Mouse (Mus musculus) kidney, adult 8-10 months (tissue): ENCODE measurements around the gene Psmd9.
A peak's percentile ranks its signal among the peaks of the same experiment; 100 is the strongest.

Experiments
- DNase-seq, 2 experiments: peaks; one replicate each; pipeline ENCODE4 v3.0.0; 2022

The Psmd9 gene

DNA sequence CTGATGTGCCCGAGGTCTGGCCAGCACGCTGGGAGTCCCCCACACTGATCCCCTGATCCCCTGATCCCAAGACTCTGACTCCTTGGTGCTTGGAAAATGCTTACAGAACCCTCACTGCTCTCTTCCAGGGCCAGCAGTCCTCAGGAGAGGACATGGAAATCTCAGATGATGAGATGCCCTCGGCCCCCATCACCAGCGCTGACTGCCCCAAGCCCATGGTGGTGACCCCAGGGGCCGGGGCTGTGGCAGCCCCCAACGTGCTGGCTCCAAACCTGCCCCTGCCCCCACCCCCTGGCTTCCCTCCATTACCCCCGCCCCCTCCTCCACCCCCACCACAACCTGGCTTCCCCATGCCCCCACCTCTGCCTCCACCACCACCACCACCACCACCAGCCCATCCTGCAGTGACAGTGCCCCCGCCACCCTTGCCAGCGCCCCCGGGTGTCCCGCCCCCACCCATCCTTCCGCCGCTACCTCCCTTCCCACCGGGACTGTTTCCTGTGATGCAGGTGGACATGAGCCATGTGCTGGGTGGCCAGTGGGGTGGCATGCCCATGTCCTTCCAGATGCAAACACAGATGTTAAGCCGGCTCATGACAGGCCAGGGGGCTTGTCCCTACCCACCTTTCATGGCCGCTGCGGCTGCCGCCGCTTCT is 17.4 kb upstream of the Psmd9 start:
- DNase-seq: no peak

DNA sequence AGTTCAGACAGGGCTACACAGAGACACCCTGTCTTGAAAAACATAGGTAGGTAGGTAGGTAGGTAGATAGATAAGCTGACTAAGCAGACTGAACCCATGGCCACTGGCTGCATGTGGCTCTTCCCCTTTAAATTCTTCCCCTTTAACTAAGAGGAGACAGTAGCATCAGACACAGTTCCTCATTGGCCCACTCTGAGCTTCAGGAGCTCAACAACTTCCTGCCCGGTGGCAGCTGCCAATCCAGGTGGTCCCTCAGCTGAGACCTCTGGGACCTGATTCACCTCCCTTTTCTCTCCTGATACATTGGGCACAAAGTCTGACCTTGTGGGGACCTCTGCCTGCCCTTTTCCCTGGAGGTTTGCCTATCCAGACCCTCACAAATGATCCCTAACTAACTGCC is 16.3 kb upstream of the Psmd9 start:
- DNase-seq: no peak

DNA sequence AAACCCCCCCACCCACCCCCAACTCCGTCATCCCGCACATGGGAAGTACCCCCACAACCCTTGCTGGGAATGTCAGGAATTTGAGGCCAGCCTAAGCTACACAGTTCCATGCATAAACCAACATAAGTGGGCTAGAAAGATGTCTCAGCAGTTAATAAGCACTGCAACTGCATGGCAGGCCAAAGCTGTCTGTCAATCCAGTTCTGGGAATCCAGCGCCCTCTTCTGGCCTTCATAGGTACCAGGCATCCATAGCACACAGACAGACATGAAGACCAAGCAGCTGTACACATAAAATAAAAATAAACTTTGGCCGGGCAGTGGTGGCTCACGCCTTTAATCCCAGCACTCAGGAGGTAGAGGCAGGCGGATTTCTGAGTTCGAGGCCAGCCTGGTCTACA is 13.8 kb upstream of the Psmd9 start:
- peak in 1 of 2 experiments; percentile 80 for DNase-seq

DNA sequence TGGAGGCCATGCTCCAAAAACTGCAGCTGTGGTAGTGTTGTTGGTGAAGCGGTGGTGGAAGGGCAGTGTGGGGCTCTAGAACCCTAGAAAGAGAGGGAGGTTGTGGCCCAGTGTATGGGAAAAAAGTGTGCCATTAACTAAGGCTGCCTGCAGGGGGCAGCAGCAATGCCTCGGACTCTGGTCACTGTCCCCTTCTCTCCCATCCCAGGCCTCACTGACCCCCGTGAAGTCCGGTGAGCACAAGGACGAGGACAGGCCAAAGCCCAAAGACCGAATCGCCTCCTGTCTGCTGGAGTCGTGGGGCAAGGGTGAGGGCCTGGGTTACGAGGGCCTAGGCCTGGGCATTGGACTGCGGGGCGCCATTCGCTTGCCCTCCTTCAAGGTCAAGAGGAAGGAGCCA is 12.4 kb upstream of the Psmd9 start:
- no peak for DNase-seq

DNA sequence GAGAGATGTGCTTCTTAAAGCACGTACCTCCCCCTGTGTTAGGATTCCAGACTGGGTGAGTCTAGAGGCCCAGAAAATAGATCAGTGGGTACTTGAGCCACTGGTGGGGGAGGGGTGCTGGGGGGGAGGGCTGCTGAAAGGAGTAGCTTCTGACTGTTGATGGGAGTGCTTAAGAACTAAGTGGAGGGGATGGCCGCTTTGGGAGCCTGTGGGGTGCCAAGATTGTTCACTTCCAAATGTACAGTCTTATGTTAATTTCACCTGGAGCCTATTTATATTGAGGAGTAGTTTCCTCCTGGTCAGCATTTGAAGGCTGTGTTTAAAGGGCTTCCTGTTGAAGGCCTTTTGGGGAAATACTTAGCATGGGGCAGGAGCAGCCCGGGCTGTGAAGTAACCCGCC is 11.2 kb upstream of the Psmd9 start:
- DNase-seq: no peak

DNA sequence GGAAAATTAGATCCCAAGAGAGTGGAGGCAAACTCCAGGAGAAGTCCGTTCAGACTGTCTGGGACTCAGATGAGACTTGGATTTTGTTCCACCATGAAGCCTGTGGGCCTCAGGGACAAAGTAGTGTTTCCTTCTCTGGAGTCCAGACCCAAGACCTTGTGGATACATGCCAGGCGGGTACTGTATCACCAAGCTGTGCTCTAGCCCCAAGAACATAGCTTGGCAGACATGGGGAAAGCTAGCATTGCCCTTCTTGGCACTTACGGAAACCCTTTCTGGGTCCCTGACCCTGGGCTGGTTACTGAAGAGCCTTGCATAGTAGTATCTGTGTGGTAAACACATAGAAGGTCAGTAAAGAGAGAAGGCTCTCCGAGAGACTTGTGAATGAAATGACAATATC is 9.8 kb upstream of the Psmd9 start:
- no peak for DNase-seq

DNA sequence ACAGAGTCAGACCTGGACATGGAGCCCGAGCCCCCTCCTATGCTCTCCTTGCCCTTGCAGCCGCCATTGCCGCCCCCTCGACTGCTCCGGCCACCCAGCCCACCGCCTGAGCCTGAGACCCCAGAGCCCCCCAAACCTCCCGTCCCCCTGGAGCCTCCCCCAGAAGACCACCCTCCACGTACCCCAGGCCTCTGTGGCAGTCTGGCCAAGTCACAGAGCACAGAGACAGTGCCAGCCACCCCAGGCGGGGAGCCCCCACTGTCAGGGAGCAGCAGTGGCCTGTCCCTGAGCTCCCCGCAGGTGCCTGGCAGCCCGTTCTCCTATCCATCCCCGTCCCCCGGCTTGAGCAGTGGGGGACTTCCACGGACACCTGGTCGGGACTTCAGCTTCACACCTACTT is 9.3 kb upstream of the Psmd9 start:
- DNase-seq: no peak

DNA sequence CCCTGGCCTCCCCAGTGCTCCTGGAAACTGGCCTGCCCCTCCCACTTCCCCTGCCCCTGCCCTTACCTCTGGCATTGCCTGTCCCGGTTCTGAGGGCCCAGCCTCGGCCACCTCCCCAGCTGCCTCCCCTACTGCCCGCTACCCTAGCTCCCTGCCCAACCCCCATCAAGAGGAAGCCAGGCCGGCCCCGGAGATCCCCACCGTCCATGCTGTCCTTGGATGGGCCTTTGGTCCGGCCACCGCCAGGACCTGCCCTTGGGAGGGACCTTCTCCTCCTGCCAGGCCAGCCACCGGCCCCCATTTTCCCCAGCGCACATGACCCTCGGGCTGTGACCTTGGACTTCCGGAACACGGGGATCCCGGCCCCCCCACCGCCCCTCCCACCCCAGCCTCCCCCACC is 8.9 kb upstream of the Psmd9 start:
- no peak for DNase-seq

DNA sequence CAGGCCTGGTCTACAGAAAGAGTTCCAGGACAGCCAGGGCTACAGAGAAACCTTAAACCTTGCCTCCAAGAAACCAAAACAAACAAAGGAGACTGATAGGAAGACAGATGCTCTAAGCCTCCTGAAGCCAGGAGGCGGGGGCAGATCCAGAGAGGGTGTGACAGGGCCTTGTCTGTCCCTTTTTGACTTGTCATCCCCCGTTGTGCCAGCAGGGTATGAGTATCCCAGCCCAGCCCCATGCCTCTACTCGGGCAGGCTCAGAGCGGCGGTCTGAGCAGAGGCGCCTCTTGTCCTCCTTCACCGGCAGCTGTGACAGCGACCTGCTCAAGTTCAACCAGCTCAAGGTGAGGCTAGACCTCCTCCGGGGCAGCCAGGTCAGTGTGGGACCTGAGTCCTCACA is 6.3 kb upstream of the Psmd9 start:
- DNase-seq: no peak

DNA sequence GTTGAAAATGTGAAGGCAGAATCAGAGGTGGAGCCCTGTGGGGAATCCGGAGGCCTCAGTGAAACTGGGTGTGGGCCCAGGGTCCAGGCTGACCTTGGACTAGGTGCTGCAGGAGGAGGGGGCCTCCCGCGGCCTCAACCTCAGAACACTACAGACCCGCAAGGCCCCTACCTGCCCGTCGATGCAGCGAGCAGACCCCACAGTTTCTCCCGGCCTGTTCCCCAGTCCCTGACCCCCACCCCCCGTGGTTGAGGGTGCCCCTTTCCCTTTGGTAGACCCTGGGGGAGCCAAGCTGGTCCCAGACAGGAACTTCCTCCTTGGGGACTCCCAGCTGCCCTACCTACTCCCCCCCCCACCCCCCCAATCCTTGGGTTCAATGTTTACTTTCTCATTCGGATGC is 2.8 kb upstream of the Psmd9 start:
- DNase-seq: no peak

DNA sequence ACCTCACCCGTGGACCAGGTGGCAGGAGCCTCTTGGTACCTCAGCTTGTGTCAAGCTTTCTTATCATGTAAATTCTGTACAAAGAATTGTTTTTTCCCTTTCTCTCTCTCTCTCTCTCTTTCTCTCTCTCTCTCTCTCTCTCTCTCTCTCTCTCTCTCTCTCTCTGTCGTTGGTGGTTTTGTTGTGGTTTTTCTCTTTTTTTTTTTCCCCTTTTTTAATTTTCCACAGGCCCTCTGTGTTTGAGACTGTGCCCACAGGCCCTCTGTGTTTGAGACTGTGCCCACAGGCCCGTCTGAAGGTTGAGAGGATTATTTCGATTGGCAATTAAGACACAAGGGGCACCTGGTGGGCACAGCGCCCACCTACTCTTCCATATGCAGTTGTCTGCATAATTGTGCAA is 1.6 kb upstream of the Psmd9 start:
- no peak for DNase-seq

DNA sequence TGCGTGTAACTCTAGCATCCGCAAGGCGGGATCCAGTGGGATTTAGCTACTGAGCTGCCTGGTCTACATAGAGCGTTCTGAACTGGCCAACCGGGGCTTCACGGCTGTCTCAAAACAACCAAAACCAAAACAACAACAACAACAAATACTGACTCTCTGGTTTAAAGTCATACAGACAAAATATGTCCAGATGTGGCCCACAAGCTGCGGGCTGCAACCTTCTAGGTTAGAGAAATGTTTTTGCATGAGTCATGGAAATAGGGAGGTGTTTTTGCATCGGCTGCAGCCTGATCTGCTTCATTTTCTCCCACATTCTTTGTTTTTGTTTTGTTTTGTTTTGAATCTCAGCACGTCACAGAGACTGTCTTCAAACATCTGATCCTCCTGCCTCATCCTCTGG is 1.2 kb downstream of the Psmd9 start:
- no peak for DNase-seq

DNA sequence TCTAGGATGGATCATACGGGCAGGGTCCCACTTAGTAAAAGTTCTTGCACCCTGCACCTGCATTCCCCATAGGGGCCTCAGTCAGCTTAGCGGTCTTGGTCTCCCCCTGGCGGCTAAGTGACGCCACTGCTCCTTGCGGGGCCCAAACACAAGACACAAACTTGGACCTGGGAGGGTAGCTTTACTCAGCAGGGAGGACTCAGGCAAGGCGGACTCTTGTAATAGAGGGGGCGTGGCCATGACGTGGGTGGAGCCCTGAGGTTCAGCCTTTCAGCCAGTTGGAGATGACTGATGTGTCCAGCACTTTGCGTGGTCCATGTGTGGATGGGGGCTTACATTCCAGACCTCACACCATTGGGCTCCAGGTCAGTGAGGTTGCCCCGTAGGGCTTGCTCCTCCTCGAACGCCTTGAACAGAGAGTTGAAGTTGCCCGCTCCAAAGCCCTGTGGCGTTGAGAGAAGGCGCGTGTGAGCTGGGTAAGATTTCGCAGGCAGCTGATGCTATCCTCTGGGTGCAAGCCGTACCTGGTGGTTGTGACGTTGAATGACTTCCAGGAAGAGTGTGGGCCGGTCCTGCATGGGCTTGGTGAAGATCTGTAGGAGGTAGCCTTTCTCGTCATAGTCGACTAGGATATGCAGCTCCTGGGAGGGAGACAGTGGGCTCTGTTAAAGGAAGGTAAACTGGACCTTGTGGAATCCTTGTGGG is 2.6 kb downstream of the Psmd9 start:
- peak; percentile 88 for DNase-seq

DNA sequence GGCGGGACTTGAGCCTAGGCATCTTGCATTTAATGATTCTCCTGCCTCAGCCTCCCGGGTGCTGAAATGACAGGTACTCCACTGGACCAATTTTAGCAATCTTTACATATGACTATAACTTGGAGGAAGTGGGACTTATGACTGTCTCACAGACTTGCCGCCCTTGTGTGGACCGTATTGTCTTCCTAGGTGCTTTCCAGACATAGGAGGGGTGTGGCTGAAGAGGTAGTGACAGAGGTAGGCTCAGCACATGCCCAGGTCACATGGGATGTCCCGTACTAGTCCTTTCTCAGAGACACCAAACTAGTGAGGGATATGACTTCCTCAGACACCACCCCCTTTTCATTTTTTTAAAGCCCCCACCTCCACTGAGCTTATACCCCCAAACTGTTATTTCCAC is 9.6 kb downstream of the Psmd9 start:
- no peak for DNase-seq

DNA sequence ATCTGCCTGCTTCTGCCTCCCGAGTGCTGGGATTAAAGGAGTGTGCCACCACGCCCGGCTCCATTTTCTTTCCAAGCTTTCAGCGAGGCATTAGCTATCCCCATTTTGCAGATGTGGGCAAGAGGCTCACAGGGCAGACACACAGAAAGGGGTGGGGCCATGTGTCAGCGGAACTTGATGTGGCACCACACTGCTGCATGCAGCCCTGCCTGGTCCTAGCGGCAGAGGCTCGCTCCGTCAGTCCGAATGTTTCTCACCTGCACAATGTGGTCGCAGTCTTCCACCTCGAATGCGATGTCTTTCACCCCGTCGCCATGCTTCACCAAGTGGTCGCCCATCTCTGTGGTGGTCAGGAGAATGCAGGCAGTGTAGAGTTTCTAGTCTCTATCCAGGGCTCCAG is 11.2 kb downstream of the Psmd9 start:
- DNase-seq: no peak

DNA sequence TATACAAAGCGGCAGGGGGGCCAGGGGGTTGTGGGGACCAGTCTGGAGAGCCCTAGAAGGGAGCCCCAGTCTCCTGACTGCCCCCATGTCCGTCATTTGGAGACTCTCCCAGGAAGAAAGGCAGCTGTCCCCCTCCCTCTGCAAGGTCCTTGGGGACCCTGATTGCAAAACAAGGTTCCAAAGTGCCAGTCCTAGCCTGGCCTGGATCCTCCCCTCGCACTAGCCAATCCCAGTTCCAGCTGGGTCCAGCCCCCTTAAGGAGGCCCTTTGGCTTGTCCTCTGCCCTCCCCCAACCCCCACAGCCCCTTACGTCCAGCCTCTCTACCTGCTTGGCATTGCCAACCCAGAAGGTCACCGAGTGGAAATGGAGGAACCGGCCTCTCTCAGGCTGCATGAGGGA is 12.3 kb downstream of the Psmd9 start:
- DNase-seq: peak; percentile 81 to 85

DNA sequence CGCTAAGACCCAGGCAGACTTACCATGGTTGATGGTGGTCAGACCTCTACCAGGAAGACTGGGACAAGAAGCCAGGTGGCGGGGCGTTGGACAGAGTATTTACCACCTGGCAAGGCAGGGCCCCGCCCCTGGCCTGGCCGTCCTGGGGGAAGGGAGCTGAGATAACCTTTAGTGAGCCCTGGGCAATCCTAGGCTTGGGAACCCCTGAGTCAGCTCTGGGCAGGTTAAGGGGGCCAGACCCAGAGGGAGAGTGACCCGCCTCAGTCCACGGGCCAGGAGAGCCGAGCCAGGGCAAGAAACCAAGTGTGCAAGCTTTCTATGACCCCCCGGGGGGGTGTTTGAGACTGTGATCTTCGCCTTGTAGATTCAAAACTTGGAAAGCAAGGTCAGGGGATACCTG is 13.4 kb downstream of the Psmd9 start, which contains the start of gene Hpd:
TSS of gene Hpd (minus strand) at position 77 of the 400 bp plus-strand sequence.
- DNase-seq: peak; percentile 42 to 81

DNA sequence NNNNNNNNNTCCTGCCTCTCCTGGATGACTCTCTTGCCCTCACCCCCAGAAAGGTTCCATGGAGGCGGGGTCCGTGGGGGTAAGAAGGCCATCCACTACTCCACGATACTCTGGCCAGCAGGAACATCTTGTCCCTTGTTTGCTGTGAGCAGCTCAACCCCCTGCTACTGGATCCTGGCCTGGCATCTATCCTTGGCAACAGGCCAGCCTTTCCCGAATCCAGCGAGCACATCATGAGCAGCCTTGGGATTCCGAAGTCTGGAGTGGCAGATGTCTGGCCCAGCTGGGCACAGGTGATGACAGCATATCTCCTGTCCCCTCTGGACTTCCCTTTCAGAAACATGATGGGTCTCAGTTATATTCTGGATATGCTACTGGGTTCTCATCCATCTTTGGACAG is 16.8 kb downstream of the Psmd9 start:
- peak; percentile 54 to 75 for DNase-seq

DNA sequence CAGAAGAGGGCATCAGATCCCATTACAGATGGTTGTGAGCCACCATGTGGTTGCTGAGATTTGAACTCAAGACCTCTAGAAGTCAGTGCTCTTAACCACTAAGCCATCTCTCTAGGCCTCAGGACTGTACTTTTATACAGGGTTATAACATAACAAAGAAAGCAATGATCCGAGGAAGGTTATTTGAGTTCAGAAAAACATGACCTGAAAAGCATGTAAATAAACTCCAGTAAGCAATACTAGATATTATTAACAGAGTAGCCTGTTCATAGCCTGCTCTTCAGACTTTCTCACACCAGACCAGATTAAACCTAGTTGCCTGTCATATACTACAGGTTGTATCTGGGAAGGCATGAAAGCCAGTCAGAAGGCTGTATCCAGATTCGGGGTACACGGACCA is 18.1 kb downstream of the Psmd9 start:
- peak in 1 of 2 experiments; percentile 50 for DNase-seq

DNA sequence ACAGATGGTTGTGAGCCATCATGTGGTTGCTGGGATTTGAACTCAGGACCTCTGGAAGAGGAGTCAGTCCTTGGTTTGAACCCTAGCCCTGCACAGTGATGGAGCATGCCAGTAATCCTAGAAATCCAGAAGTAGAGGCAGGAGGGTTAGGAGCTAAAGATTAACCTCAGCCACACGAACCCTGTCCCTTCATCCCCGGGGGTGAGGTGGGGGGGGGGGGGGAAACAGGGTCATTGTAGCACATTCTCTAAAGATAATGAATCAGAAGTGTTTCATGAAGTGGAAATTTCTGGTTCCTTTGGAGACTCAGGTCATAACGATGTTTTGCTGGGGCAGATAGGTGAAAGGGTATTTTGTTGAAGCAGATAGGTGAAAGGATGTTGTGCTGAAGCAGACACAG is 21.7 kb downstream of the Psmd9 start:
- no peak for DNase-seq

DNA sequence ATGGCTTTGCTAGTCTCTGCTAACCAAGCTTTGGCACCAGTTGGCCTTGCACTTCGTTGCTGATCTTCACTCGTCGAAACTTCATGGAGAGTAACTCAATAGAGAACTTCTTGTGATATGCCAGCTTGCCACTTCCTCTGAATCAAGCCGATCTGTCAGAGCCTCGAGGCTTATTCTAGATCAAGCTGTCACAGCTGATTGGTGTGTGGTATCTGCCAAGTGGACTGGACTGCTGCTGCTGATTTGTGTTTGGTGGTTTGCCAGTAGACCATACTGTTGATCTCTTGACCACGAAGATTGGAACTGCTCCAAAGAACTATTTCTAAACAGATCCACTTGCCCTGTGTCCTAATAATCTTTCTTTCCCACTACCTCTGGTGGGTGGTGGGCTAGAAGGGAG is 22.2 kb downstream of the Psmd9 start:
- DNase-seq: peak; percentile 43 to 81

DNA sequence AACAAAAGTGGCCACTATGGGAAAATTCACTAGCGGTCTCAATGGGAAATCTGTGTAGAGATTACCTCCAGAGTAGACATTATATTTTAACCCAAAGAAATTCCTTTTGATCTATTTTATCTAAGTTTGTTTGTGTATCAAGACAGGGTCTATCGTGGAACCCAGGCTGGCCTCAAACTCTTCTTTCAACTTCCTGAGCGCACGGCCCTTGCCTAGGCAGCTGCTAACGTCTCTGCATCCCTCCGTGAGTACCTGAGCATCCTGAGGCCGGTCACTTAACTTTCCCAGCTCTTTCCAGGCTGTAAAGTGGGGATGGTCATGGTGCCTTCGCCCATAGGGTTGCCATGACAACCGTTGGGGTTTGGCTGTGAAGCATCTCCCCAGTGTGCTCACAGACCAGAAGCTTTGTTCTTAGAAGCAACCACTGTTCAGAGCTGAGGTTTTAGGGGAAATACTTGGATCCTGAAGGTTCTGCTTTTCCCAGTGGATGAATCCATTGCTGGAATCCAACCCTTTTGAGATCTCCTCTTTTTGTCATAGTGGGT is 23.5 kb downstream of the Psmd9 start:
- no peak for DNase-seq

DNA sequence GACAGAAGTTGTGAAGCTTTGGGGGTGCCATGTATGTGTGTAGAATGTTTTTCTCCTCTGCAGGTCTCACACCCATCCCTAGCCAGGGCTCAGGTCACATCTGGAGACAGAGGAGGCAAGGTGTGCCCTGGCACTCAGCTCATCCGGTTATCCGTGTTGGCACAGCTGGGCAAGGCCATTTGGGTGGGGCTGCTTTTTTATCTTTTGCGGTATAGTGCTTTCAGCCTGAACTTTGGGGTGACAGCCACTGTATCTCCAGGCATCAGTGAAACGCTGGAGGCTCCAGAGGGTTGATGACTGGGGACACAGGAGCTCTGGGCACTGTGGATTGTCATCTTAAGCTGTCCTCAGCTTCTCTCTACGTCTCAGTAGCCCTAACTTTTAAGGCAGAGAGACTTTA is 24.2 kb downstream of the Psmd9 start:
- DNase-seq: no peak

DNA sequence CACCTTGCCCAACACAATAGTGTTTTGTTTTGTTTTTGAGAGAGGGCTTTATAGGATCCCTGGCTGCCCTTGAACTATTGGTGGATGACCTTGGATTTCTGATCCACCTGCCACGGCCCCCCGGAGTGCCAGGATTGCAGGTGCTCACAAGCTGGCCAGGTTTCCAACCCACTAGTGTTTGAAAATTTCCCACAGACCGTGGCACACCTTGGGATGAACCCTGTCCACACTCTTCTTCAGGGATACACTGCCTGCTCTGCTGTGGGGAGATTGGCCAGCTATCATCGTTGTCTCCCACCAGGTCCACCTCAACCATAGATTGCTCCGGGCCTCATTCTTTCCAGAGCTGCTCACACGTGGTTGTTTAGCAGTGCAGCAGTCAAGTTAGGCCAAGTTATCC is 25.6 kb downstream of the Psmd9 start:
- no peak for DNase-seq
